Mouse (Mus musculus): ENCODE results near the gene Dera.

- TF ChIP-seq TAL1 (IDR thresholded peaks at IDR 0.05; ENCODE audit: low read length) (no peak), GATA1 (IDR thresholded peaks at IDR 0.05; ENCODE audit: low read length) (no peak)
These were observed 10.3 kb downstream of the Dera start for GRCm38 (mm10) chr6:137764572-137765210.

Data from erythroblast, embryonic 14.5 days (primary cell).